Mouse (Mus musculus): ENCODE results near the gene Krt222.
"Not testable (repeated sequence)": the region's sequence is repeated elsewhere in the genome, so short reads cannot be mapped to it uniquely, and the experiment has no call there.

Krt222 gene

GRCm38 (mm10) chr11:99243820-99244374 lies at the start of gene Krt222:
Gene Krt222, minus strand, starts transcription at chr11:99244085.
- DNase-seq (ENCODE audit: low spot score): peak; percentile 44

- DNase-seq (ENCODE audit: low spot score): peak; percentile 63
Observed at GRCm38 (mm10) chr11:99292846-99293245, 49.0 kb upstream of the Krt222 start.

GRCm38 (mm10) chr11:99284833-99285312 lies 41.0 kb upstream of the Krt222 start, which contains the start of gene Krt24:
Gene Krt24, minus strand, starts transcription at chr11:99285262.
- DNase-seq (ENCODE audit: low spot score): no peak

DNA sequence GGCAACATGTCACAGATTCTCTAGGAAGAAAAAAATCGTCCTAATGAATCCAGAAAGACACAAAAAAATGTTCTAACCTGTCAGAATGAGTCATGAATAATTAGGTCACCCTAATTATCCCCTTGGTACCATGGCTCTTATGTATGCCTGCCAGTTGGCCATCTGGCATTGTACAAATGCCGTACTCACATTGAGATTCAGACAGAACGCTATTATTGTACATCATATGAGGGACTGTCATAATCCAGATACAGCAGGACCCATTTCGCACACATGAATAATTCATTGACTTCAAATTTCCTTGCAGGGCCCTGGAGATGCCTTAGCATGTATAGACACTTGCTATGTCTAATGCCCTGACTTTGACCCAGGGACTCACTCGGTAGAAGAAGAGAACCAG lies 40.1 kb upstream of the Krt222 start:
- peak; percentile 43 for DNase-seq (ENCODE audit: low spot score)

DNA sequence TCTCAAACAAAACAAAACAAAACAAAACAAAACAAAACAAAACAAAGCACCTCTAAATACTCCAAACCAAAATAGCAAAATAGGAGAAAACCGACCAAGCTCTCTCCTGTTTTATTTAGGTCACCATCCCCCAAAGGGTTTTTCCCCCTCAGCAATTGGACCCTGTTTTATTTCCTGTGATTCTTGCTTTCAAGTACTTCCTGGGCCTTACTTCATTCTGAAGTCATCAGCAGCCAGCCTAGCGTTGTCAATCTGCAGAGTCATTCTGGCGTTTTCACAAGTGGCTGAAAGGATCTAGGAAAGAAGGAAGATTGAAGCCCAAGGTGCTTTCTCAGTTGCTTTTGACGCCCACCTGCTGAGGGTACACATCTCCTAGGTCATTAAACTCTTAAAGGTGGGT lies 39.4 kb upstream of the Krt222 start:
- DNase-seq (ENCODE audit: low spot score): no peak

DNA sequence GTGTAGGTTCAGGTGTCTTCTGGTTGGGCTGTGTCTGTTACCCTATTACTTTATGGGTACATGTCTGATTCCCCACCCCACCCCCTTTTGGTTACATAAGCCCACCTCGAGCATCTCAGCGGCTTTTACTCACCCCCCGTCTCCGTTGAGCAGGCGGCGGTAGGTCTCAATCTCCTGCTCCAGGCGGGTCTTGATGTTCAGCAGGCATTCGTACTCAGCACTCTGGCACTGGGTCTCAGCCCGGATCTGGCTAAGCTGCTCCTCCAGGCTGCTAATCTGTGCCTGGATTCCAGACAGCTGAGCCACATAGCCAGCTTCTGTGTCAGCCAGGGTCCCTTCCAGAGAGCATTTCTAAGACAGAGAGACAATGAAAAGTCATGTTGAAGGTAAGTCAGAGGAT lies 37.2 kb upstream of the Krt222 start:
- DNase-seq (ENCODE audit: low spot score): no peak

DNA sequence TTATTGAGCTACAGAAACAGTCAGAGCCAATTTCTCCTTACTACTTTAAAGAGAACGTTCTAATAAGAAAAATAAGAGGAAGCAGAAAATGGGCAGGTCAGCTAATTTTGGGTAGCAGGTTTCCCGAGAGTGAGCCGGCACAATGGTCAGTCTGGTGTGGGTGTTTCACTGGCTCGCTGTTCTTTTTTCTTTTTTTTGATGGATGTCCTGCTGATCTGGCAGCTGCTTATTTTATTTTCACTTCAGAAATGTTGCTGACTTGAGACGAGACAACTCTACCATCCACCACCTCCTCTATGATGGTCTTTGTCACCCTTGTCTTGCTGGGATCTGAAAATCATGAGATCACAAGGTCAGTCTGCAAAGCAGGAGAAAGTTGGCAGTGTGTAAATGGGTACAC lies 36.1 kb upstream of the Krt222 start:
- no peak for DNase-seq (ENCODE audit: low spot score)

DNA sequence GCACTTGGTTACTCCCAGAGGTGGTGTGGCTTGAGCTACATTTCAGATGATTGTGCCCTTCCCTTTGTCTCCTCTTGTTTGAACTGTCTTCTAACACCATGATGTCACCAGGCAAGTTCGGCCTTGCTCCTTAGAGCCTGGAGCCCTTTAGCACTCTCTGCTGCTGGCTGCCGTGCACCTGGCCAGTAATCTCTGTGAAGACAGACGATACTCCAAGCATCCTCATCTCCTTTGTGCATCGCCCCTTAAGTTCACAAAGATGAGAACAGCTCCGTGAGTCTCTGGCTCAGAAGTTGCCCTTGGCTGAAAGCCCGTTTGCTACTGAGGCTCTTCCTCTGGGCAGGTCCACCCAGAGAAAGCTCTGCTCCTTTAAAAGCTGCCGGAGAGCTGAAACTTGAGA lies 32.9 kb upstream of the Krt222 start:
- DNase-seq (ENCODE audit: low spot score): no peak

DNA sequence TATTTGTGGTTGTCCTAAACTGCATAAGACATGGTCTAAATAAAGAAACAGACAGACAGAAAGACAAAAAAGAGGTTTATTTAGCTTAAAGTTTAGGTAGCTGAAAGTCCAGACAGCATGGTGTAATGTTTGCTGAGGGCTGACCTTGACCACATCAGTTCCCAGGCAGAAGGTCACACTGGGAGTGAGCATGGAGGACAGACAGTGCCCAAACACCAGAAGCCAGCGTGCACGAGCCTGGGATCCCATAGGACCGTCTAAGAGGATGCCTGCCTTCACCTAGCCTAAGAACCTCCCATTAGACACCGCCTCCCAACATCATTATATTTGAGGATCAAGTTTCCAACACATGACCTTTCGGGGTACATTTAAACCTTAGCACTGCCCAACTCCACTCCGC lies 31.7 kb upstream of the Krt222 start:
- DNase-seq (ENCODE audit: low spot score): no peak

- DNase-seq (ENCODE audit: low spot score): no peak
Observed at GRCm38 (mm10) chr11:99272721-99273120, 28.8 kb upstream of the Krt222 start.

- no peak for DNase-seq (ENCODE audit: low spot score)
Observed at GRCm38 (mm10) chr11:99269192-99269591, 25.3 kb upstream of the Krt222 start.

GRCm38 (mm10) chr11:99265796-99266195 lies 21.9 kb upstream of the Krt222 start:
- no peak for DNase-seq (ENCODE audit: low spot score)

- no peak for DNase-seq (ENCODE audit: low spot score)
Observed at GRCm38 (mm10) chr11:99265220-99265619, 21.3 kb upstream of the Krt222 start.

GRCm38 (mm10) chr11:99256213-99256612 lies 12.3 kb upstream of the Krt222 start:
- DNase-seq (ENCODE audit: low spot score): no peak

- no peak for DNase-seq (ENCODE audit: low spot score)
Observed at GRCm38 (mm10) chr11:99255316-99255715, 11.4 kb upstream of the Krt222 start.

DNA sequence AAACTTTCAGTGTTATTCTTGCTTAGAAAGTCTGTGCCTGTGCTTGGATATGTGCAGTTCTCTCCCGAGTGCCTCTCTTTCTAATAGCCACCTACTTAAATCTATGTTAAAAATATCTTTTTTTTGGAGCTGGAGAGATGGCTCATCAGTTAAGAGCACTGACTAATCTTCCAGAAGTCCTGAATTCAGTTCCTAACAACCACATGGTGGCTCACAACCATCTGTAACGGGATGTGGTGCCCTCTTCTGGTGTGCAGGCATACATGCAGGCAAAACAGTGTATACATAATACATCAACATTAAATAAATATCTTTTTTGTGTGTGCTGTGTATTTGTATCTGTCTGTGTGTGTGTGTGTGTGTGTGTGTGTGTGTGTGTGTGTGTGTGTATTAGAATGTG lies 10.0 kb upstream of the Krt222 start:
- no peak for DNase-seq (ENCODE audit: low spot score)

GRCm38 (mm10) chr11:99252671-99253070 lies 8.8 kb upstream of the Krt222 start:
- DNase-seq (ENCODE audit: low spot score): no peak

DNA sequence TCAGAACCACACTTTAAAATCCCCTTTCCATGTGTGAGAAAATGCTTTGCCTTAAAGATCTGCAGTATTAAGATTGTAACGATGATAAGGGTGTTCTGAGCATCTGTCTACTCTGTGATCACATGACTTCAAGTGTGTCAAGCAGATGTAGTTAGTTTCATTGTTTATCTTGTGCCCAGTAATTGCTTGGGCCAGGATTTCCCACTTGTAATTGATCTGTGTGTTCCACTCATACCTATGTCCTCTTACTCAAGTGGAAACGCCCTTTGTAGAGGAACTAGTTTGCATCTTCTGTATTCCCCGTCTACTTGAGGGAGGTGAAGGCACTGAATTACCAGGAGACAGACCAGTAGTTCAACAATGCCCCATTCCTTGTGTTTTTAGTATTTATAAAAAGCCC lies 6.8 kb upstream of the Krt222 start:
- no peak for DNase-seq (ENCODE audit: low spot score)

DNA sequence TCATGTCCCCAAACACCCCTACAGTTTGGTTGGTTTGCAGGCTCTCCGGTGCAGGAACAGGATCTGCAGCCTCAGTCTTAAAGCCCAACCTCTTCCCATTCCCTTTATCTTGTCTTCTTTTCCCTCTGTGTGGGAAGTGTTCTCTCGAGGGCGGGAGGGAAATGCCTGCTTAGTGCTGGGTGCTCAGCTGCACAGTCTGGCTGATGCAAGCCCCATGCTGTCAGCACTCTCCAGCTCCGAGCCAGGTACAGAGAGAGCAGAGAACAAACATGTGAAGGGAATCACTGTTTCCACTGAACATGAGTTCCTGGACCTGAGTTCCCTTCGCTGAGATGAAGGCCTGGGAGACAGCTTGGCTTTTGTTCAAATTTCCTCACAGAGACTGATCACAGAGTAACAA lies 6.4 kb upstream of the Krt222 start:
- no peak for DNase-seq (ENCODE audit: low spot score)

GRCm38 (mm10) chr11:99249115-99249514 lies 5.2 kb upstream of the Krt222 start:
- peak; percentile 55 for DNase-seq (ENCODE audit: low spot score)

- no peak for DNase-seq (ENCODE audit: low spot score)
Observed at GRCm38 (mm10) chr11:99247916-99248315, 4.0 kb upstream of the Krt222 start.

DNA sequence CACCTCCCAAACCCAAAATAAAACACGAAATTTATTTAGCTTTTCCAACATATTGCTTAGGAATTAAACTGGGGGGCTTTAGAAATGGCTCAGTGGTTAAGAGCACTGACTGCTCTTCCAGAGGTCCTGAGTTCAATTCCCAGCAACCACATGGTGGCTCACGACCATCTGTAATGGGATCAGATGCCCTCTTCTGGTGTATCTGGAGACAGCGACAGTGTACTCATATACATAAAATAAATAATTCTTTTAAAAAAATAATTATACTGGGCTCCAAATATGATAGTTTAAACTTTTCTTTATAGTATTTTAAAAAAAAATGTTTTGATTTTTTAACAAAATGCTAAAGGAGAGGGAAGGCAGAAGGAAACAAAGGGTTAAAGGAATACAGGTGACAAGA lies 634 bp upstream of the Krt222 start:
- not testable (repeated sequence) for DNase-seq (ENCODE audit: low spot score)

GRCm38 (mm10) chr11:99243200-99243819 lies 575 bp downstream of the Krt222 start:
- DNase-seq (ENCODE audit: low spot score): no peak

- DNase-seq (ENCODE audit: low spot score): no peak
Observed at GRCm38 (mm10) chr11:99242056-99242455, 1.8 kb downstream of the Krt222 start.
